Mouse (Mus musculus) spleen, adult 2 months (tissue): ENCODE measurements around the gene Stx2.

Experiments used
- CTCF ChIP-seq: fragments of 200-500 bp; IDR thresholded peaks from 2 replicates; pipeline ENCODE4 v1.5.1; 2011; ENCODE audit warnings: mild to moderate bottlenecking, inconsistent platforms; ENCODE audit not compliant: insufficient read depth, insufficient read length, insufficient replicate concordance; ENCODE audit errors: extremely low read depth
- POLR2A ChIP-seq: fragments of 200-500 bp; IDR thresholded peaks from 2 replicates; pipeline ENCODE4 v1.6.1; 2011; ENCODE audit warnings: low read depth, low read length, inconsistent platforms

GRCm38 (mm10) chr5:129018782-129019489 lies 10.6 kb upstream of the Stx2 start:
- no peak for TF ChIP-seq CTCF
- no peak for TF ChIP-seq POLR2A
